Mouse (Mus musculus) T-helper 1 cell (primary cell): ENCODE data around the gene Cryga.
"Not testable (repeated sequence)": the region's sequence is repeated elsewhere in the genome, so short reads cannot be mapped to it uniquely, and the experiment has no call there.

Experiments used
- in situ Hi-C: fragments of 300-600 bp; cut with MboI, MseI; formaldehyde crosslinking; loops from one replicate; pipeline ENCODE4 v1.15.1; 2025; ENCODE audit warnings: high pct_unique_total_duplicates

The Cryga gene

DNA sequence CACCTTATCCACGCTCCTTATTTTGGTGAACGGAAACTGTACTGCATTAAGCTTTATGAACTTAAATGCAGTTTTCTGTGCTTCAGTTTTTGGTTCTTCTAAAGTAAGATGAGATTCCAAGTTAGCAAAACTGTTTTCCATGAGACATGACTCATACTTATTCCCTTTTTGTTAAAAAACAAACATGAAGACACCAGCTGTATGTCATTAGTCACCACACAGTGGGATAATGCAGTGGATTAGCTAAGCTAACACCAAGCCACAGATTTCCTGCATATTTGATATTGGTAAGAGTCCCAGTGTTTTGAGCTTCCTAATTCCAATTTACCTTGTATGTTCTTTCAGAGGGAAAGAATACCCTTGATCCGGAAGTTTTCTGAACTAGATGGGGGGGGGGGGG lies 11.6 kb downstream of the Cryga start:
- in situ Hi-C loops: no loop called here

DNA sequence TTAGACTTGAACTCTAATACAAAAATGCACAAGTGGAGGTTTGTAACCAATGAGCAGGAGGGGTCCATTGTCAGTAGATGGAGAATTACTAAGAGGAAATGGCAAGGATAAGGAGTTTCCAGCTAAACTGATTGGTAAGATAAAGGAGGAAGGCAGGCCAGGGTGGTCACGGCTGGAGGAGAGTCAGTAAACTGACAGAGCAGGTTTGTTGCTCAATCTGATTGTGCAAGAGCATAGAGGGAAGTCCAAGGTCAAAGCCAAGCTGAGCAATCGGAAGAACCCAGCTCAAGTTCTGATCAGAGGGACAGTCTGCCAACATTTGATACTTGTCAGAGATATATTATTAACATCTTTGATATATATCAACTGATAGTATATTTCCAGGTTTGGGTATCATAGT lies 12.8 kb downstream of the Cryga start:
- in situ Hi-C loops: no loop called here

DNA sequence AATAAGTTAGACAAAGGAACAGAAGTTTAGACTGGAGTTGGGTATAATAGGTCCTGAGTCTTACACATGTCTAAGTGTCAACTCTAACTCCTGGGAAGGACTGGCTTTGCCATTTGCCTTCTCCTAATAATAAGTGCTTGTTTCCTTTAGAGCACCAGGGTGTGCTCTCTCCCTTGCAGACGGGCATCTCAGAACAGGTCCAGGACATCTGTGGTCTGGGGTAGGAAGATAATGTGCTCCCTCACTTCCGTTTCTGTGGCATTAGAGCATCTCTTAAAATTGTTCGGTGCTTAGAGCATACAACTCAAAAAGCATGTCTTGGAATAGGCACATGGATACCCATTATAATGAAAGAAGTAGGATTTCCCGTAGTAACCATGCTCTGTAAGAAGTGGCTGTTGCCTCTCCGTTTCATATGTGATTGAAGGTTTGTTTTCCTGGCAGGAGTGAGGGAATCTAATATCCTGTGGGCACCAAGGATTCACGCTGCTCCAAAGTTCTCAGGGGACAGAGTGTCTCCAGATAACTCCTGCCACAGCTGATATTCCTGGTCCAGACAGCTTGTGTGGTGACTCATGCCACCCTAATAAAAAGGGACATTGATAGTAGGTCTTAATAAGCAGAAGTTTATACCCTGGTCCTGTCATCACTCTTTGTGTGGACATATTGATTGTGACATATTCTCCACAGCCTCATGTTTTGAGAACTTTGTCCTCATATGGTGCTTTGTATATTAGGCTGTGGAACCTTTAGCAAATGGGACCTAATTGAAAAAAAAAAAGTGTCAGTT lies 14.4 kb downstream of the Cryga start:
- in situ Hi-C loops: no loop called here

DNA sequence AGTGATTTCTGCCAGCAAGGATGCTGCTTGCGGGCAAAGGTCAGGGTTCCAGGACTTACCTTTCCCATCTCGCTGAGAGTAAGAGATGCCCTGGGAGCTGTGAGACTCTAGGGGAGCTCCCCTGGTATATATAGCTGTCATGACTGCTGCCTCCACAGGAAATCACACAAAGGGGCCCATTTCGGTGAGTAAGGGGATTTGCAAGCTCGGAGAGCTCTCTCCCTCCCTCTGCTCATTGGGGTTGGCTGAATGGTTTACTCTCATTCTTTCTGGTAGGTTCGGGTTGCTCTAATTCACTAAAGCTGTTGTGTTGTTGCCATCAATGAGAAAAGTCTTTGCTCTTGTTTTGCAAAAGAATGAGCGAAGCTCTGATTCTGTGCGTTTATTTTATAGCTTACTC lies 21.0 kb downstream of the Cryga start, which contains the start of gene Crygb:
Crygb (minus strand) TSS at position 101 of the 400 bp plus-strand sequence.
- in situ Hi-C loops: no loop called here

DNA sequence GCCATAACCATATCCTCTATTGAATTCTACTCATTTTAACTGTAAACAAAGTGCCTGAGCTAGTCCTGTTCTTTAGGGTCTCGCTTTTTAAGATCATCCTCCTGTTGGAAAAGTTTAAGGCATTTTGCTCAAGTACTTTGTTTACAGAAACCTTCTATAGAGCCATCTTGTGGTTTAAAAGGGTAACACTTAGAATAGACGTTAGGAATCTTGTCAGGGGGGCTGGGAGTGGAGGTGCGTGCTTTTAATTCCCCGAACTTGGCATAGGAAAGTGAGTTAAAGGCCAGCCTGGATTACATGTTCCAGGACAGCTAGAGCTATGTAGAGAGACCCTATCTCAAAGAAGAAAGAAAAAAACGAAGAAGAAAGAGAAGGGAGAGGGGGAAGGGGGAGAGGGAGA lies 27.6 kb downstream of the Cryga start:
- in situ Hi-C loops: no loop called here

DNA sequence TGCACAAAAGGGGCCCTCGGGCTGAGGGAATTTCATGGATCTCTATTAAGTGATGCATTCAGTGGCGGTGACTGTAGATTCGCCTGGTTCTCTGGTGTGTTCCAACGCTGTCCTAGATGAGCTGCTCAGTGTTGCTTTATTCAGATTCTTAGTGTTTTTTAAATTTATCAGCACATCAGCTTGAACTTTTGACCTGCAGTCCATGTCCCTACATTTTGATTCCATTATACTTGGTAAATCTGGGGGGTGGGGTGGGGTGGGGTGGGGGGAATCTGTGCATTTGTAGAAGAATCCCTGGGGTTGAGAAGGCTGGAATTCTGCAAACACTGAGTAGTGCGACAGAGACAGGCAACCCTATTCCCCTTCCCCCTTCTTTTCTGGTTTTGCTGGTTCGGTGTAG lies 29.6 kb downstream of the Cryga start, which contains the start of gene Crygc:
Crygc (minus strand) TSS at position 101 of the 400 bp plus-strand sequence.
- in situ Hi-C loops: no loop called here

DNA sequence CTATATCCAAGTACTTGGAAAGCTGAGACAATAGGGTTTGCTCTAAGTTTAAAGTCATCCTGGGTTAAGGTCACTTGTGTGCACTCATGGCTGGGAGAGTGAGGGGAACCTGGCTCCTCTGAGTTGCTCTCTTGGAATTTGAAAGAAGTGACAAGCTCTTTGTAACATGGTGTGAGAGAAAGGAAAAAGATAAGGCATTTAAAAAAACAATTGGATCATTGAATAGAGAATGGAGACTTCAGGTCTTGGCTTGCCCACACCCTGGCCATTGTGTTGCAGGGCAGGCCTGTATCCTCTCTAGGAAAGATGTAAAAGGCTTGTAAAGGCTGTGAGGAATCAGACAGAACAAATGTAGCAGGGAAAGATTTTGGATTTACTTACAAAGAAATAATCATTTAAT lies 35.3 kb downstream of the Cryga start:
- in situ Hi-C loops: no loop called here

DNA sequence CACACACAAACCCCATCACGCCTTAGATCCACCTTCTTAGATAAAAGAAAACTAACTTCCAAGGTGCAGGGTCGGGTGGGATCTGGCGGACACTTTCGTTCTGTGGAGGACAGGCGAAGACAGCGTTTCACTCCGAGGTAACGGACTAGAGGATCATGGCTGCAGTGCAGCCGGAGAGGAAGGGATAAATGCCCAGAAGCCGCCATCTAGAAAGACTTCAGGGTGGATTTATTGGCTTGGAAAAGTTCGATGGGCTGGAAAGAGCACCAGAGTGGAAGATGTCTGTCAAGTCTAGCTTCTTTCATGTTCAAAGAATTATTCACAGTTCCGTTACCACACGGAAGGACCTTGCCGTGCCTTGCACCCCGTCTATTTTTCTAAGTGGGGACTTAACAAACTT lies 39.0 kb downstream of the Cryga start:
- in situ Hi-C loops: no loop called here

DNA sequence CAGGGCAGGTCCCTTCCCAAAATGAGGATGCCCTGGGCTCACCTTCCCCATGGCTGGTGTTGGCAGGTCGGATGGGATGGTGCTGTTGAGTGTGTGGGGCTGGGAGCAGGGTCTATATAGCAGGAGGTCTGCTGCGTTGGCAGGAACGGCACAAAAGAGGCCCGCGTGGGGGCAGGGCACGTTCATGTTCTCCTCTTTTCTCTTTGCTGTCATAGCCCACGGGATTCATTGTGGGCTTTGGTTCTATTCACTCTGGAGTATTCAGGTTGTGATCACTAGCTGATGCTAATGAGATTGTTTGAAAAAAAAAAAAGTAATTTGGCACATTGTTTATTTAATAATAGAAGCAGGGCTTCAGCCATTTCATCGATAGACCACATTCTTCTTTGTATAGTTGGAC lies 39.8 kb downstream of the Cryga start, which contains the start of gene Crygd:
Crygd (minus strand) TSS at position 101 of the 400 bp plus-strand sequence.
- in situ Hi-C loops: no loop called here

DNA sequence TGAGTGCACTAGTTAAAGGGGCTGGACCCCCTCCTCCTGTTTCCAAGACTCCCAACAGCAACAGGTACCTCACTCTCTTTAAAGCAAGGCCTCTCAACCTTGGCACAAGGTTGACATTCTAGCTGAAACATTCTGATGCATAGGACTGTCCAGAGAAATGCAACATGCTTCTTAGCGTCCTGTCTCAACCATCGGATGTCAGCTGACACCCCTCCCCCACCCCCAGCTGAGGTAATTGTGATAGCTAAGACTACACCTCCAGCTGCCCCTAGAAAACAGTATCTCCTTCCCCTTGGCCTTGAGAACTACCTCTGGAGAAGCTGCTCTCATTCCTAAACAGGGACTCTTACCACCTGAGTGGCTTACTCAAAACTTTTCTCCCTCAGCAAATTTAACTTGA lies 51.0 kb downstream of the Cryga start:
- in situ Hi-C loops: no loop called here

DNA sequence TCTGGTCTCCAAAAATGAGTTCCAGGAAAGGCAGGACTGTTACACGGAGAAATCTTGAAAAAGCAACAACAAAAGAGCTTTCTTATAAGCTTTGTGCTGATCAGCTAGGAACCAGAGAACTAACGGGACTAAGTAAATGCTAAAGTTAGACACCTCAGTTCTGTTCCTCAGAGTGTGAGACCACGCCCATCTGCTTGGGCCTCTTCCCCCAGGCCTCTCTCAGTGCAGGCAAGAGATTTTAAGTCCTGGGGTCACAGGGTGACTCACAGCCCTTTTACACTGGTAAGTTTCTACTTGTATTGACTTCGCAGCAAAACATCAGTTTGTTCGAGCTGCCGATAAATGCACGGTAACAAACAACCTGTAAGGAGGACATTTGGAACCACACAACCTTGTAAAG lies 51.5 kb downstream of the Cryga start:
- in situ Hi-C loops: no loop called here

DNA sequence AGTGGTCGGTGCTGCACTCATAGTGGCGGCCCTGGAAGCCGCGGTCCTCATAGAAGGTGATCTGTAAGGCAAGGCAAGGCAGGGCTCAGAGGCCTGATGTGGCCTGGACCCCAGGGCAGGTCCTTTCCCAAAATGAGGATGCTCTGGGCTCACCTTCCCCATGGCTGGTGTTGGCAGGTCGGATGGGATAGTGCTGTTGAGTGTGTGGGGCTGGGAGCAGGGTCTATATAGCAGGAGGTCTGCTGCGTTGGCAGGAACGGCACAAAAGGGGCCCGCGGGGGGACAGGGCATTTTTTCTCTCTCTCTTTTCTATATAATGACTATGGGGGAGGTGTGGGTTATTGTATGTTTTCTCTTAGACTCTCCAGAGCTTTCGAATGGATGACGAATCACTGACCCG lies 52.2 kb downstream of the Cryga start, which contains the start of gene Cryge:
Cryge (minus strand) TSS at position 198 of the 400 bp plus-strand sequence.
- in situ Hi-C loops: not testable (repeated sequence)
